Mouse (Mus musculus) heart, postnatal 0 days (tissue): ENCODE measurements around the gene N4bp2l2.

Experiments used
- CTCF ChIP-seq: IDR thresholded peaks from 2 replicates; pipeline ENCODE4 v1.5.1; 2016; ENCODE audit warnings: antibody characterized with exemption, control low read depth, low read depth
- EP300 ChIP-seq: IDR thresholded peaks from 2 replicates; pipeline ENCODE4 v1.6.1; 2016; ENCODE audit warnings: antibody characterized with exemption, low read depth

- TF ChIP-seq CTCF (no peak), EP300 (no peak)
These were observed 36.7 kb downstream of the N4bp2l2 start for GRCm38 (mm10) chr5:150629272-150629671.
